In the genomic region with DNA sequence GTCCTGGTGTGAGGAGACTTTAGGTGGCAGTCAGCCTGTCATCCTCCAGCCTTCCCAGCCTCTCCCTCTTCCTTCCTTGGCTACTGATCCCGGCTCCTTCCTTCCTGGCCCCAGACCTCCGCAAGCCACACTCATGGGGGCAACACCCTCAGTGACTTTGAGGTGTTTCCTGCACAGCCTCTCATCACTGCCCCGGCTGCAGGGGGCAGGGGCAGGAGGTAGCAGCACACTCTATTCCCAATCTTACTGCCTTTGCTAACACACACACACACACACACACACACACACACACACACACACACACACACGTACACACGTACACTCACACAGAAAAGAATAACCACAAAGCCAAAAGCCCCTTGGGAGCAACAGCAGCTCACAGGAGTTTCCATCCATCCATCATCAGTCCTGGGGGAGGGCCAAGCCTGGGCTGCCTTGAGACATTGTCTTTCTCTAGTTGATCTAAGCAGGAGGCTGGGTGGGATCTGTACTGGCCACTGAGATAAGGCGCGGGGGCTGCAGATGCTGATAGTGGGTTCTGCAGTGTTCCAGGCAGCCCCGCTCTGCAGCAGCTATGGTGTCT, we compare ENCODE assay signal across 7 mouse cellular contexts. TPM values are rescaled to one million over a fixed set of nuclear protein-coding genes. Genes with fewer than 3 reads are reported as not detected.
DNase-seq lines count a peak whose midpoint lies in the region; ATAC-seq and TF ChIP-seq lines count a peak whose summit lies in the region.

No protein-coding gene starts in this region.

- H3K4me3 ChIP-seq in forebrain, embryonic 15.5 days: no peak overlapping the region
- no peak overlapping the region for H3K4me3 ChIP-seq in small intestine, adult 2 months (ENCODE audit: low read depth, low read length)

- H3K9ac ChIP-seq in forebrain, embryonic 15.5 days (replicated peaks): no peak overlapping the region

- H3K9me3 ChIP-seq in forebrain, embryonic 15.5 days: no peaks in the 10 kb centered on the region

- TF ChIP-seq POLR2A in small intestine, adult 2 months (IDR thresholded peaks at IDR 0.05; ENCODE audit: low read depth, low read length): no peak

- peaks cover 6% of the 10 kb centered on the region for H3K4me1 ChIP-seq in forebrain, embryonic 15.5 days
- H3K4me1 ChIP-seq in small intestine, adult 2 months (ENCODE audit: control insufficient read depth, insufficient read depth, insufficient read length, low read length): peaks cover 58% of the 10 kb centered on the region

- intact Hi-C loops in left cerebral cortex, postnatal 25 days (cut with DNase I): no loop called here

- H3K27ac ChIP-seq in forebrain, embryonic 15.5 days (replicated peaks): peak overlapping the region; percentile 70
- peak overlapping the region; percentile 41; the same call in 1 of the 2 replicates for H3K27ac ChIP-seq in small intestine, adult 2 months (ENCODE audit: insufficient read depth, low read depth, low read length)

- WGBS in forebrain, embryonic 15.5 days: 42% methylated on average over 8 of the region's 8 CpGs
- WGBS in small intestine, adult 2 months: 48% methylated on average over 8 of the region's 8 CpGs

- DNase-seq in spleen, postnatal 36 days (ENCODE audit: low spot score in 2 of 2): peak; percentile 32 to 62
- no peak for DNase-seq in spleen, adult 12 weeks (ENCODE audit: low spot score)
- DNase-seq in kidney, postnatal 25 days: peak; percentile 82 to 87
- DNase-seq in left cerebral cortex, postnatal 25 days (ENCODE audit: low spot score in 2 of 2): no peak
- no peak for DNase-seq in cerebellum, adult 9-11 months

- TF ChIP-seq CTCF in small intestine, adult 2 months (IDR thresholded peaks at IDR 0.05; ENCODE audit: extremely low read depth, insufficient read length, insufficient replicate concordance, low read depth, low read length): no peak

- H3K27me3 ChIP-seq in forebrain, embryonic 15.5 days: peaks cover 34% of the 10 kb centered on the region
- no peaks in the 10 kb centered on the region for H3K27me3 ChIP-seq in small intestine, adult 2 months (ENCODE audit: control insufficient read depth, insufficient read depth, low read length)

- no peak for ATAC-seq in forebrain, embryonic 15.5 days (replicated peaks)

- H3K4me2 ChIP-seq in forebrain, embryonic 15.5 days (replicated peaks): no peak overlapping the region

- no peaks in the 10 kb centered on the region for H3K36me3 ChIP-seq in forebrain, embryonic 15.5 days
- H3K36me3 ChIP-seq in small intestine, adult 2 months (ENCODE audit: control insufficient read depth, insufficient read depth, low read length): peaks cover 11% of the 10 kb centered on the region

RNA-seq across cellular contexts. Expression of a gene that starts 7.4 kb away (rescaled TPM):
- polyA plus RNA-seq in forebrain, embryonic 15.5 days (2015; fragmentation: Nextera tagmentation; extraction: Ambion mirVana): 0.51 and 1.1 TPM in 2 replicates
- 10.2 and 16.4 TPM in 2 replicates for polyA plus RNA-seq in small intestine, adult 2 months (2012; rRNA removed)
- total RNA-seq in left cerebral cortex, postnatal 25 days (2021): under 1 TPM; 0.53 to 0.66 TPM

RNA-seq across cellular contexts. Expression of a gene that starts 18.0 kb away (rescaled TPM):
- polyA plus RNA-seq in forebrain, embryonic 15.5 days (2015; fragmentation: Nextera tagmentation; extraction: Ambion mirVana): 1.7 and 2.0 TPM in 2 replicates
- polyA plus RNA-seq in small intestine, adult 2 months (2012; rRNA removed): 356 and 552 TPM in 2 replicates
- 1 to 10 TPM in 1 of 2 experiments, under 1 TPM in 1; 0.85 to 1.3 TPM for total RNA-seq in left cerebral cortex, postnatal 25 days (2021)

RNA-seq across cellular contexts. Expression of a gene that starts 28.2 kb away (rescaled TPM):
- polyA plus RNA-seq in forebrain, embryonic 15.5 days (2015; fragmentation: Nextera tagmentation; extraction: Ambion mirVana): 1.6 and 2.2 TPM in 2 replicates
- not detected in 2 replicates for polyA plus RNA-seq in small intestine, adult 2 months (2012; rRNA removed)
- total RNA-seq in left cerebral cortex, postnatal 25 days (2021): 1 to 10 TPM; 1.5 to 2.5 TPM

RNA-seq across cellular contexts. Expression of a gene that starts 50.8 kb away (rescaled TPM):
- polyA plus RNA-seq in forebrain, embryonic 15.5 days (2015; fragmentation: Nextera tagmentation; extraction: Ambion mirVana): 0.55 and 0.79 TPM in 2 replicates
- polyA plus RNA-seq in small intestine, adult 2 months (2012; rRNA removed): 0.43 and 0.53 TPM in 2 replicates
- 1 to 10 TPM; 3.2 to 4.5 TPM for total RNA-seq in left cerebral cortex, postnatal 25 days (2021)

RNA-seq across cellular contexts. Expression of a gene that starts 57.3 kb away (rescaled TPM):
- 33.9 and 35.5 TPM in 2 replicates for polyA plus RNA-seq in forebrain, embryonic 15.5 days (2015; fragmentation: Nextera tagmentation; extraction: Ambion mirVana)
- 190 and 472 TPM in 2 replicates for polyA plus RNA-seq in small intestine, adult 2 months (2012; rRNA removed)
- 100 to 1,000 TPM; 133 TPM for total RNA-seq in left cerebral cortex, postnatal 25 days (2021)

Comparison
In these comparisons a context has a peak if more than half of its experiments do, and no peak if none do; other contexts are left out.
1. DNase-seq: peak in spleen, postnatal 36 days (2 of 2) and kidney, postnatal 25 days (2 of 2); none in spleen, adult 12 weeks (single experiment), left cerebral cortex, postnatal 25 days (0 of 2) and cerebellum, adult 9-11 months (single experiment).
2. RNA of a gene that starts 18.0 kb away (polyA plus RNA-seq): 356 to 552 TPM in small intestine, adult 2 months; 1.7 to 2.0 TPM in forebrain, embryonic 15.5 days; every median in the first group is over 100 times any median in the second.